Mouse (Mus musculus) left cerebral cortex, postnatal 25 days (tissue): ENCODE data around the gene Npffr2. TPM values are rescaled to one million over a fixed set of nuclear protein-coding genes. Genes with fewer than 3 reads are reported as not detected.

ENCODE experiments used
- DNase-seq, 2 experiments: peaks; one replicate each; pipeline ENCODE4 v3.0.0; 2022; ENCODE audit warnings: low spot score in 2 of 2, mixed read lengths in 1 of 2
- intact Hi-C: fragments of 180-260 bp; cut with DNase I; formaldehyde crosslinking; loops from one replicate; pipeline ENCODE4 v1.15.1; 2025
- total RNA-seq, 2 experiments: library from RNA; stranded (reverse); gene quantifications; 2 replicates each; pipeline ENCODE4 v1.2.3; 2021

Npffr2 gene
- total RNA-seq, 2 experiments from 2014 or later: 0.32 to 0.57 TPM

DNA sequence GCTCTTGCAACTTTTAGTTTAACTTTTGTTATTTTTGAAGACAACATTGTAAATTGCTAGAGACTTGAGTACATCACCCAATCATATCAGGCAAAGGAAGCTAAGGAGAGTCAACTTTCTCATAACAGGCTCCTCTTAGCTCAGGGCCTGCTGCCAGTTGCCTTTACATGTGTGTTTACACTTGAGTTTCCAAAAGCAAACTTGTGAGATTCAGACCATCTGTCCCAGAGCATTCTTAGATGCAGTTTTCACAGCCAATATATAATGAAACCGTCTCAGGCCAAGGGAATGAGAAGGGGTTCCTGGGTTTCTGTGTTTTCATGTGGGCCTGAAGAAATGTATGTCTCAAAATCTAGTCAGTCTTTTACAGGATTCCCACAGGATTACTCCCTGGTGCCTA, 104.4 kb downstream of the Npffr2 start:
- intact Hi-C loops: no loop called here
- DNase-seq: peak; percentile 31 to 84

Other genes with a start within 250 kb of the Npffr2 start
- gene Gc, start 69.5 kb upstream of the Npffr2 start, total RNA-seq: not detected